Mouse (Mus musculus) adrenal gland (tissue): Measurements from ENCODE around the gene Nme6.

Experiments used
- intact Hi-C: fragments of 180-260 bp; cut with DNase I; formaldehyde crosslinking; loops from one replicate; pipeline ENCODE4 v1.15.1; 2025
- microRNA-seq, 2 experiments: library from miRNA; unstranded; fragments of <30 nt; microRNA quantifications; one replicate each; pipeline ENCODE4; 2019

The Nme6 gene

DNA sequence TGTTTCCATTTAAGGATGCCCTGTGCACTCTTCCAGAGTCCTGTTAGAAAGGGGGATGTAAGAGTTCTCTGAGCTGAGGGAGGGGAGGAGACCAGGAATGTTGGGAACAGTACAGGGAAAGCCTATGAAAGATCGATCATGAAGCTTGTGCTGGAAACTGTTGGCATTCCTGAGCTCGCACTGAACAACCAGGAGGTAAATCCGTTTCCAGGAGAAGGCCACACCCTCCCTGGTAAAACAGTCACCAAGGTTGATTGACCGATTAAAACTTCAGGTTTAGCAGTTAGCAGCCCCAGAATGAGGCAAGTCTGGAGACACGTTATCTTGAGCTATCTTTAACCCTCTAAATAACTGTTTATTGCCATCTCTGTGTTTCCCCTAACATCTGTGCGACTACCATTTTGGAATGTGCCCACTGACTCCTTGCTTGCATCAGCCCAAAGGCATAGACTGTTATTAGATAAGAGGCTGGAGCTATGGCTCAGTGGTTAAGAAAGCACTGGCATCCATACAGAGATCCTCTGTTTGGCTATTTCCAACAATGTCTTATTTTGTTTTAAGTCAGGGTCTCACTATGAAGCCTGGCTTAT is 38.5 kb downstream of the Nme6 start:
- intact Hi-C loops: no loop called here

DNA sequence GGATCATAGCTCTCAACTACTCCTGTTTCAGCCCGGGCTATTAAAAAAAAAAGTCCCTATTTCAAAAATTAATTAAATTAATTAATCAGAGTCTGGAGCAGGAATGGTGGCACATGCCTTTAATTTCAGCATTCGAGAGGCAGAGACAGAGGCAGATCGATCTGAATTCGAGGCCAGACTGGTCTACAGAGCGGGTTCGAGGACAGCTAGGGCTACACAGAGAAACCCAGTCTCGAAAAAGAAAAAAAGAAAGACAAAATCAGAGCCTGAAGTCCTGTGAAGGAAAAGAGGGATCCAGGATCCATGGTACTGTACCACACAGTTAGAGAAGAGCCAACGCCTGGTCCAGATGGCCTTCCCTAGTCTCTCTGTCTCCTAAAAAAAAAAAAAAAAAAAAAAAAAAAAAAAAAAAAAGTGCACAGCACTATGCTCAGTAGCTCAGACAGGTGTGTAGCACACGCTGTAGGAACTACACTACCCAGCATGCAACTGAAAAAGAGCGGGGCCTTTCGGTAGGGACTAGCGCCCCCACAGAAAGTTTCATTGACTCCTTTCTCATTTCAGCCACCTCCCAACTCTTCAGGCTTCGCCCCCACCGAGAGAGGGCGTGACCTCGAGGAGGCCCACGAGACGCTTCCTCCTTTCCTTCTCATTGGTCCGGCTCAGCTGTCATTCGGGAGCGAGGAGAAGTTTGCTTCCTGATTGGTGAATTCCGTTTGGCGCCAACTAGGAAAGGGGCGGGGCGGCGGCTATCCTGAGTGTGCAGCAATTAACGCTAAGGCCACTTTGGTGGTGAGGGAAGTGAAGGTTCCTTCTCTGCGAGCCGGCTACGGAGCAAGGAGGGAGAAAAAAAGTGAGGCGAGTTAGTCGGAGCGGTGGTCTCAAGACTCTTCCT is 42.5 kb downstream of the Nme6 start, which contains the start of gene Cdc25a:
Gene Cdc25a, plus strand, starts transcription at position 783 of the 895 bp plus-strand sequence.
- intact Hi-C loops: no loop called here

DNA sequence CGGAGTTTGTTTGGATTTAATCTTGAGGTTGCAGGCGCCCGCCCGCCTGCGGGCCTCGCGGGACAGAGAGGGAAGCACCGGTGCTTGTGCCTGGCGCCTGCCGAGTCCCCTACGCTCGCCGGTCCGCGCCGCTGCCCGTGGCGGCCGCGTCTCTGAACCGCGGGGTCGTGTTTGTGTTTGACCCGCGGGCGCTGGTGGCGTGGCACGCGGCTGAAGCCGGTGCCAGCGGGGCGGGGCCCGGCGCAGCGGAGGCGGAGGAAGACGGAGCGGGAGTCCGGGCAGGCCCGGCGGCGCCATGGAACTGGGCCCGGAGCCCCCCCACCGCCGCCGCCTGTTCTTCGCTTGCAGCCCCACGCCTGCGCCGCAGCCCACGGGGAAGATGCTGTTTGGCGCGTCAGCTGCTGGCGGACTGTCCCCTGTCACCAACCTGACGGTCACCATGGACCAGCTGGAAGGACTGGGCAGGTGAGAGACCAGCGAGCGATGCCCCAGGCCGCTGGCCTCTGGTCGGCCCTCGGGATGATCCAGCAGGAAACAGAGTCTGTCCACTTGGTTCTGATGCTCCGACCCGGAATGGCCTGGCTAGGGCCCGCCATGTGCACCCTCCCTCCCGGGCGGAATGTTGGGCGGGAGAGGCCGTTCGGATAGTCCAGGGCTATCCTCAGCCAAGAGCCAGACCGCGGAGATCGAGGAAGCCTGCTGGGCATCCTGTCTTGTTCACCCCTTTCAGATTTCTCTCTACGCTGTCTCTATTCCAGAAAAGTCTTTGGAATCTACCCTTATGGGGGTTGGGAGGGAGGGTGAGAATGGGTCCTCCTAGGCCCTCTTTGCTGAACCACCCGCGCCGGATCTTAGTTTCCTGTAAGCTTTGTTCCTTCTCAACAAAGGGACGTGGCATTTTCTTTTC is 43.4 kb downstream of the Nme6 start:
- intact Hi-C loops: no loop called here

DNA sequence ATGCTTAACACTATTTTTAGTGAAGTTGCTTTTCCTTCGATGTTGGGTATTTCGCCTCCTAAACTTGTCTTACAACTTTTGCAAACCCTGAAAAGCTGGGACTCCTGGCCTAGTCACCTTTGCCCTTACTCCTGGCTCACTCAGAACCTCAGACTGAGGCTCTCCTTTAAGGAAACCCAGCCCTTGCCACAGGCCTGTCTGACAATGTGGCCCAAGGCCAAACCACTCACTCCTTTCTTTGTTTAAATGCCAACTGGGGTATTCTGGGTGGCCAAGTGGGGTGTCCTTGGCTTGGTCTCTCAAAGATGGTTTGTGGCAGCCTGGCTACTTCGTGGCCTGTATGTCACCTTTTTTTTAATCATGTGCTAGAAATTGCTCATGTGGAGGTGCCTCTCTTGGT is 44.2 kb downstream of the Nme6 start:
- intact Hi-C loops: no loop called here

DNA sequence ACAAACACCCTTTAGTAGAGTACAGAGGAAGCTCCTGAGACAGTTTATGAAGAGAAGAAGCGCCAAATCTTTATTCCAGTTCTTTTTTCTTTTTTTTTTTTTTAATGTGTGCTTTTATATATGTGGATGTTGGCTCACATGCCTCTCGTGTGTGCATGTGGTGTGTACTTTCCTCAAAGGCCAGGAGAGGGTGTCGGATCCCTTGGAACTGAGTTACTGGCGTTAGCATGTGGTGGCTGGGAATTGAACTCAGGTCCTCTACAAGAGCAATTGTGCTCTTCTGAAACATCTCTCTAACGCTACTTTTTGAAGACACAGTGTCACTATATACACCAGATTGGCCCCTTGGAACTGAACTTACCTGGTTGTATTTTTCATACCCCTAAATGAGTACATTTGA is 45.1 kb downstream of the Nme6 start:
- intact Hi-C loops: no loop called here

DNA sequence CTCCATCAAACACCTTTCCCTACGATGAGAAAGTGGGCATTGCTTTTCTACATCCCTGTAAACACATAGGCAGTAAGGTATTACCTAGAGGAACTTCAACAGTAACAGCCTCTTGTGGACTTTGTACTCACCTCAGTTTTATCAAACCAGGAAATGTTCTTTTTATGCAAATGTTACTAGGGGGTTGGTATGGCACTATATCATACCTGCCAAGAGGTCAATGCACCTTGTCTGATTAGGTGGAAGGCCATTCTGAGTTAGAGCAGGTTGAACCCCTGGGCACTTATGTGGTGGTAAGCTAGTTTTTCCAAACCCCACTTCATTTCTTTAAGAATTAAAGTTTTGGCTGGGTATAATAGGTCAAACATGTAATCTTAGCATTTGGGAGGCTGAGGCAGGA is 46.8 kb downstream of the Nme6 start:
- intact Hi-C loops: no loop called here

DNA sequence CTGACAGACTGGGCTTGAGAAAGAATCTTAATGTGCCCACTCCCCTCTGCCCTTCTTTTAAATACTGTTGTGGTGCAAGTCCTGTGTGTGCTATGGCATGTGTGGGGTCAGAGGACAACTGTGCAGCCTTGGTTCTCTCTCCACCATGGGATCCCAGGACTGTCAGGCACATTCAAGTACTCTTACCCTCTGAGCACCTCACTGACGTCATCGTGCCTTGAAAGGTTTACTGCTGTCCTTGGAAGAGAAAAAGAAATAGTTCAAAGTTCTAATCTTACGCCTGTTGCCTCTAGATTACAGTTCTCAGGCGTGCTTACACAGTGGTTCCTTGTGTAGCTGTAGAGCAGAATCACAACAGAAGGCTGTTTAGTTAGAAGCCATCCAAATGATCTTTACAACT is 53.7 kb downstream of the Nme6 start:
- intact Hi-C loops: no loop called here

DNA sequence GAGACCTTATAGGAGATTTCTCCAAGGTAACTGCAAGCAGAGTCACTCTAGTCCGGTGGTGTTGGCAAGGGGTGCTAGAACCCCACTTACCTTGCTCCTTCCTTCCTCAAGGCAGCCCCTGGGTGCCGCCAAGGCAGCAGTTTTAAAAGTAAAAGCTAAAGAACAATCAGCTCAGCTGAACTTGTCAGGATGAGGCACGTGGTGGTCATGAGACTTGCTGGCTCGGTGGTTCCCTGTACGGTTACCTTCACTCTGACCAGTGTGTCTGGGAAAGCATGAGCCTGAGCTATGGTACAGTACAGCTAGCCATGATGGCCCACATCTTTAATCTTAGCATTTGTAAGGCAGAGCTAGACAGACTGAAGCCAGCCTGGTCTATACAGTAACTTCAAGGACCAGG is 54.8 kb downstream of the Nme6 start:
- intact Hi-C loops: no loop called here

DNA sequence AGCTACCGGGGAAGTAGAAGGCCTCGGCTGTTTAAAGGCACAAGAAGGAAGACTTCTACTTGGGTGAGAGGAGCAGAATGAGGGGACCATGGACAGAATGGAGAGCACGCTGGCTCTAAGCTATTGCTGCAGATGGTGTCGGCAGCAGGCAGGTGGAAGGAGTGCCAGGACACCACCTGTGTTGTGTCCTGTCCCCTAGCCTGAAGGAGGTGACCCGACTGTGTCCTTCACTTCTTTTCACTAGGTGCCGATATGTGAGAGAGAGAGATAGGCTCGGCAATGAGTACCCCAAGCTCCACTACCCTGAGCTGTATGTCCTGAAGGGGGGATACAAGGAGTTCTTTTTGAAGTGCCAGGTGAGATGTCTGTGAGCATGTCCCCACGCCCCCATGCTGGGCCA is 59.0 kb downstream of the Nme6 start:
- intact Hi-C loops: loop anchor here (5.0 kb wide), 1 partner anchor 91 kb away; no protein-coding TSS in a partner anchor

Small RNA genes within 50 kb of the gene (microRNA-seq; reads per million reads assigned to microRNA genes)
- gene Mir7089: 0 reads per million in 2 experiments
